Mouse (Mus musculus): Measurements from ENCODE around the gene Kif1b.

DNA sequence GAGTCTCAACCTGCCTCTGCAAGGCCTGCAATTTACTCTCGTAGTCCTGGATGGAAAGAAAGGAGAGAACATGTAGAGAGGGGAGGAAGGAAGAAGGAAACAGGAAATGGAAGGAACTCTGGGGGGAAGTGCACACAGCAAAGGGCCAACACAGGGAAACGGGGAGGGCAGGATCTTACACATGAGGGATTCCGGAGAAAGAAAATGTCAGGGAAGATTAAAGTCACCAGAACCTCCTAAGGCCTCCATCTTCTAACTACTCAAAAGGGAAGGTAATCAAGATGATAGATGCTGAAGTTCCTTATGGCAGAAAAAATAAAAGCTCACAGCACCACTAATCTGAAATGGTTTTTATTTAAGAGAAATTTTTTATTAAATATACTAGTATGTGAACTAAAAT, 81.2 kb downstream of the Kif1b start:
- no peak for TF ChIP-seq POLR2A (IDR thresholded peaks at IDR 0.05; ENCODE audit: borderline replicate concordance, insufficient read depth, low read length)
- no peak for TF ChIP-seq CTCF (IDR thresholded peaks at IDR 0.05; ENCODE audit: borderline replicate concordance, insufficient read depth, low read depth, low read length)

Measured in cerebellum, adult 2 months (tissue).